Mouse (Mus musculus) skeletal muscle tissue, adult 2 months (tissue): Measurements from ENCODE around the gene Hhat.

Experiments
- DNase-seq: peaks from one replicate; pipeline ENCODE4 v3.0.0-alpha.2; 2012; ENCODE audit warnings: low read depth, low spot score

Hhat gene

DNA sequence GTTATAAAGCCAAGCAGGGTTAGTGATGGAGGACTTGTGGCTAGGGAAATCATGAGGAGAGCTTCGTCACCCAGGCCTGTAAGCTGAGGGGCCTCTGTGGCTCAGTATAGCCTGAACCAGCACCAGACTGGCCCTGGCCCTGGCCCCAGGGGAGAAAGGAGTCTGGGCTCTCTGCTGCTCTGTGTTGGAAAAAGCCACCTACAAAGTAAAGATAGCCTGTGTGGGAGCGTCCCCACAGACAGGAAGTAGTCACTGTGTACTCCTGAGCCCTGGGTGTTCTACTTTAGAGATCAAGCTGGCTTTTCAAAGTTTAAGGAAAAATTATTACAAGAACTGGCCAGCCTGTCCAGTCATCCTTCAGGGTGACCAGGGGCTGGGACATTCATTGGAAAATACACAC lies 273.5 kb downstream of the Hhat start:
- DNase-seq: no peak

DNA sequence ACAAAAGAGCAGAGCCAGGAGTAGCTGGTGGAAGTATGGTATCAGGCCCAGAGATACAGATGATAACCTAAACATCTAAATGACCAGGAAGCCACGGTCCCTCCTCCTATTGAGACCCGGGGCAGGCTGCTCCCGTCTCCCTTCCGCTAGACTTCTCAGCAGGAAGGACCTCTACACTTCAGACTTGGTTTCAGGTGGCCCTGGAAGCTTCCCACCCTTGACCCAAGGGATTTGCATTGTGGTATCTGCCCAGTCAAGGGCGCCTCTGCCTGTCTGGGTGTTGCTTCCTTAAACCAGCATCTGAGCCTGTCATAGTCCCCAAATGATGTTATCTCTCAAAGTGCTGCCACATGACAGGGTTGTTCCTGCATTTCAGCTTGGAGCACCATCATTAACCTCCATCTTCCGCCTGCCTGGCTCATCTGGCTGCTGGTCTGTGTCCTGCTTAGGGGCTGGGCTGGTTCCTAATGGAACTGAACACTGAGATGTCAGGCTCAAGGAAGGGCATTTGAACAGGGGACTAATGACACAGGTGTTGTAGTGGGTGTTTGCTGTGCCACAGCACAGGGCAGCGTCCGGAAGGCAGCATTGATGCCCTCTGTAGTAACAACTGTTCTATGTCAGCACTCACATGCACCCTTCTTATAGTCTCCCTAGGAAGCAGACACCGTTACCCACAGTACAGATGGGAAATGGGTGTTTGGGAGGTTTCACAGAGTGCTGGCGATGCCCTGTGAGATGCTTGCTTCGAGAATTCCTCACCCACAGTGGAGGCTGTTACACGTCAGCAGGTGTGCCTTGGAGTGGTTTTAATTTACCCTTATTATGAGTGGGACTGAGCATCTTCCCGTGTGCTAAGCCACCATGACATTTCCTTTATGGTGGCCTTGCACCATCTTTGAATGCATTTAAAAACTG lies 280.9 kb downstream of the Hhat start:
- DNase-seq: no peak

DNA sequence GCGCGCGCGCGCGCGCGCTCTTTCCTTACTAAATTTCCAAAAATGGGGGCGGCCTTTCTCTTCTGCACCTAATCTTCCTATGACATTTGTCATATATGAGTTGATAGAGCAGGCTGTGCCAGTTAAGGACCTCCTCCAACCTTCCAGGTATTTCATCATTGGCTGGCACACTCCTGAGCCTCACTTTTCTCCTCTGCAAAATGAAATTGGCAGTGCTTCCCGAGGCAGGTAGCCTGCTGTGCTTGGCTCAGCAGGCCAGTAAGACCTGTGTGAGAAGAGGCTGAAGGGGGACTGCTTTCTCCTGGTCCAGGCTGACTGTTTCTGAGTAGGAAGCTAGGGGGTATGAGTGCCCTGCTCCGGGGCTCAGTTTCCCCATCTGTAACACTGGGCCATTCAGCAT lies 283.5 kb downstream of the Hhat start:
- no peak for DNase-seq

DNA sequence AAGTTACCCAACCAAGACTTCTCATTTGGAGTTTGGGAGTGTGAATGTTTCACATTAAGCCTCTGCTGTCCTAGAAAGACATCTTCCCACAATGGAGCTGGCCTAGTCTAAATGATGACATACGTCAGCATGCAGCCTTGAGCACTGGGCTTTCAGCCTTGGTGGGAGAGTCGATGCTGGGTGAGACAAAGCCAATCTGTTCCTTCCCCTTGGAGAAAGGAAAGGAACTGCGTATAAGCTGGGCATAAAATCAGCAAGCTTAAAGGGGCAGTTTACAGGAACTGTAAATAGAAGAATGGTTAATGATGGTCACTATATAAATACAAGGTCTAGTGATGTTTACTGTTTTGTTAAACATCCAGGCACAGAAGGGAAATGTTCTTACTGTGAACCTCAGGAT lies 286.0 kb downstream of the Hhat start:
- DNase-seq: no peak

DNA sequence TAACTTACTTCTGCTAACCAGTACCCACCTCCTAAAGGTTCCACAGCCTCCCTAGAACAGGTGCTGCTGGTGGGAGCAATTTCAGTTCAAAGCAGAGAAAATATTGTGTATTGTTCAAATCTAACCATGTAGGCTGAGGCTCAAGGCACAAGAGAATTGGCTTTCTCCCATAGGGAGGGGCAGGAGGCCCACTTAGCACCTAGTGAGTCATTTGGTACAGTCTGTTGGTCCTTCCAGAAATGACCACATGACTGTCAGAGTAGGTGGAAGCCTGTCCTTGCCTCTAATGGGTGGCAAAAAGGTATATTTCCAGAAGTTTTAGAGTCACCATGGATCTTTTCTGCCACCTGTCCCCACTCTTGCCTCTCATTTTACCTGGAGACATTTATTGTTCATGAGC lies 289.6 kb downstream of the Hhat start:
- DNase-seq: no peak

DNA sequence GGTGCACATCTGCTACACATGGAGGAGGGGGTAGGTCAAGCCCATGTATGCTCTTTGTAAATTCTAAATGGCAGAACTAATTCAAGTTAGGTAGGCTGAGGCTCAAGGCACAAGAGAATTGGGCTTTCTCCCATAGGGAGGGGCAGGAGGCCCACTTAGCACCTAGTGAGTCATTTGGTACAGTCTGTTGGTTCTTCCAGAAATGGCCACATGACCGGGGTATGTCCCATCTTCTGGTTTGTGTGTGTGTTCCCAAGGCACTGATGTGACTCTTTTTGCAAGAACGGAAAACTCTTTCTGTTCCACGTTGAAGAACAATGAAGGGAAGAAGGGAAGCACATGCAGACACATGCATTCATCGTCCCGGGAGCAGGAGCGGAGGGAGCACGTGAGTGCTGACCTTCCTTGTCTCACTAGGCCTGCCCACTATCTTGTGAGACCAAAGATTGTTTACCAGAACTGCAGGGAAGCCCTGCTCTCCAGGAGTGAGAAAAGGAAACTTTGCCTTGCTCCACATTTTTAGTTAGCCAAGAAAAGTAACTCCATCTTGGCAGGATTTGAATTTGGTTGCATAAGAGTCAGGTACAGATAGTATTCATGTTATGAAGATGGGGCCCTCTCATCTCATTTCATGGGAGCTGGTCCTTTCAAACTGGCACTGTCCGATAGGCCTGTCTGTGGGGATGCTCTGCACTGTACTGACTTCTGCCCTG lies 290.8 kb downstream of the Hhat start:
- no peak for DNase-seq

DNA sequence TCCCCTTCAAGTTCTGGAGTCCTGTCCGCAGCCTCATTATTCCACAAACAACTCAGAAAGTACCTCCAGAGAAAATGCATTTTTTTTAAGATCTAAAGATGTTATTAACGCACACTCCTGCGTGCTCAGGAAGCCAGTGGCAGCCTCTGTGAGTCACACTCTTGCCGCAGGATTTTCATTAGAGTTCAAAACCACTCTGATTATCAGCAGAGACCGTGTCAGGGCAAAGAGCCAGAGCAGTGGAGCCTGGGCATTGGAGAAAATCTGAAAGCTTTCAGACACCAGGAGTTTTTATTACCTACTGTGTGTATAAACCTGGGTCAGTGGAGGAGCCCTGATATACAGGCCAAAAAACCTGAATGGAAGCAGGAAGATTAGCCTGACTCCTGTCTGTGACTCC lies 292.8 kb downstream of the Hhat start:
- DNase-seq: no peak

DNA sequence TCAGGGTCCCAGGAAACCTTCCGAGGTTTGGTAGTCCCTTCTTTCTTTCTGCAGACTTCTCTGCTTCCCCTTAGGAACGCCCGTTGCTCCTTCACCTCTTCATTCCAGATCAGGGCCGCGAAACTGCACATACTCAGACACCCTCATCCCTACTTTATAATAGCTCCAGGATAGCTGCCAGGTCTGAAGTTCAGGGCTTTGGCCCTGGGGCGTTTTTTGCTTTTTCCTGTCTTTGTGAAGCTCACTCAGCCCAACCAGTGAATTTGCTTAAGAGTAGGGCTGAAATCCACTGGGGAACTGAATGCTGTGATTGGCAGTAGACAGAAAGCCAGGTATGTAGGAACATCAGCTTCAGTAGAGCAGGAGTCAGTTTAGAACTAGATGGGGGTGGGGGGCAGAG lies 293.5 kb downstream of the Hhat start:
- no peak for DNase-seq

DNA sequence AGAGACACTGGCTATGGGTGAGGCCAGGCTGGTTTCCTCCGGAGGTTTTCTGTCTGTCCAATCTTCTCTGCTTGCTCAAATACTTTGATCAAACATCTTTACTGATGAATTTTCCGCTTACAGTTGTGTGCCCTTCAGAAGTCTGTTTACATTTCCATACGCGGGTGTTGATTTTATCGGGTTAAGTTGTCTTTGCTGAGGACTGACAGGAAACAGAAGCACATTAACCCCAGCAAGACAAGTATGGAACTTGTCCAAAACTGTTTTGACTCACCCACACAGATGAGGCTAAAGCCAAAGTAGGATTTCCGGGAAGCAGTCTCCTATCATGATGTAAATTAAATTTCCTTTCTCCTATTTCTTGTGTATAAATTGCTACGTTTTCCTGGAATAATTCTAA lies 294.3 kb downstream of the Hhat start:
- no peak for DNase-seq

DNA sequence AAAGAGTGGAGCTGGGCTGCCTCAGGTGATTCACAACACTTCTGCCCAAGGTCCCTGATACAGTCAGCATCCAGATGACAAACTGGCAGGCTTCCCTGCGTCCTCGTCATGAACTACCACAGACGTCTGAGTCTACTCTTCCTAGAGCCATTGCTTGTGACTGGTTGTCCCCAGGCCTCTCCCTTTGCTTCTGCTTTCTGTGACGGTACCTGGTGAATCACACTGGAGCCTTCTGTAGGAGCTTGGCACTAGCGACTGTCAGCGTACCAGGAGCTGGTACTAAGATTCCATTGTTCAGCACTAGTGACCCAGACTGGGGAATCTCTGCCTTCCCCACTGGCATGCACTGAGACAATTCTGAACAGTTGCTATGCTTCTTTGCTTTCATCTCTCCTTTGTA lies 297.9 kb downstream of the Hhat start:
- no peak for DNase-seq

DNA sequence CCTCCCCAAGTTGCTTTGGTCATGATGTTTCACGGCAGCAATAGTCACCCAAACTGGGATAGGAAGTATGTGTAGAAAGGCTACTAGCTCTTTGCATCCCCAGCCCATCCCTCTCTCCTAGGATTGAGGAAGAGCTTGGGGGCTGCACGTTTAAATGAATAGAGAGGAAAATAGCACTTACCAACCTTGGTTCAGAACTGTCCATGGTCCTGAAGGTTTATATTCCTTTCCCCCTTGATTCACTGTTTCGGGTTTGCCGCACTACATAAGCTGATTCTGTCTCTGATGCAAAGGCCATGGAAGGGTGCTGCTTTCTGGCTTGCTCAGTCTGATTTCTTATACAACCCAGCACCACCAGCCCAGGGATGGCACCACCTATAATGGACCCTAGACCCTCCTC lies 298.7 kb downstream of the Hhat start:
- no peak for DNase-seq

DNA sequence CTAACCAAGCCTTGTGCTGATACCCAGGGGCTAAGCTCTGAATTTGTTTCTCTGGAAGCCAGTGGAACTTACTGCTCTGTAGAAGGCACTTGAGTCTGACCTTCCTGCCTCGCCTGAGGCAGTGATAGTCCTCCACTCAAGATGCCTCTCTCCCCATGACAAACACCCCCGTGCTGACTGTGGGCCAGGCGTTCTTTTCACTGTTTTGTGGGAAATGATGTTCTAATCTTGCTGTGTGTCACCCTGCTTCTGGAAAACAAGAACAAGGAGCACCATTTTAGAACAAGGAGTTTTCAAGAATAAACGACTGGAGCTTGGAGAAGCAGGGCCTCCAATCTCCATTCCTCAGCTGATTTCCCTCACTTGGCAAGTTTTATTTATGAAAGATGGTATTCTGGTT lies 307.3 kb downstream of the Hhat start:
- DNase-seq: no peak

DNA sequence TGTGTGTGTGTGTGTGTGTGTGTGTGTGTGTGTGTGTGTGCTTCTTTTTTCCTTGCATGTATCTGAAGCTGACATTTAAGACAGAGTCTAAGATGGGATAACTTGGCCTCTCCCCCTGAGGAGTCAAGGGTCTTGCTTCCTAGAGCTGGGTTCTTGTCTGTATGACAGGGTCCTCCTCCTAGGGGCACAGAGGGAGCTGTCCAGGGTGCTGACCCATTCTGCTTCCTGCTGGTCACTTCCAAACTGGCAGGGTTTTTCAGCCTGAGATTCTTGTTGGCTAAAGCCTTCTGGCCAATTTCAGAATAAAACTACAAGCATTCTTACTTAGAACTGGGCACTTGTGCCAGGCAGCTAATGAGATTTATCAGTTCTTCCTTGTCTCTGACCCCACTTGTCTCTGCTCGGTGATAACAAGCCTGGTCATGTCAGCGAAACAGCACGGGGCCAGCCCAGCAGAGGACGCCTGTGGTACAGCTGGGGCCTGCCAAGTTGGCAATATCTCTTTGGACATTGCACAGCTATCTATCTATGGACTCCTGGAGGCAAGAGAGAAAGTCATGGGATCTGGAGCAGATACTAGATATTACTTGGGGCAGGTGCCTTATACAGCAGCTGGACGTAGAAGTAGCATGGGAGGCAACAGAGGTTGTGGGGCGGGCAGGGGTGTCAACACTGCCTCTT lies 313.4 kb downstream of the Hhat start:
- no peak for DNase-seq

DNA sequence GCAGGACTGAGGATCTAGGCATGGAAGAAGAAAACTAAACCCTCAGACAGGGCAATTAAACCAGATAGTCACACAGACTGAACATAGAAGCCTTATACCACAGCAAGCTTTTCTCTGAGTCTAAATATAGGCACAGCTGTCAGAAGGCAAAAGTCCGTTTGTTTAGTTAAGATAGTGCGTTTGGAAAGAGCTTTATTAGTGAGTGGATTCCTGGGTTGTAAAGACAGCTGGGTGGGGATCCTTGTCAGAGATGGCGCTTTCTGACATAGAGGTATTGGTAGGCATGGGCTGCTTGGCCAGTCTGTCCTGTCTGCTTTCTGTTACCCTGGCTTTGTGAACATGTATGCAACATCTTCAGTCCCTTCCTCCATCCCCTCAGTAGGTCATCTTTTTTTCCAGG lies 314.0 kb downstream of the Hhat start:
- no peak for DNase-seq

DNA sequence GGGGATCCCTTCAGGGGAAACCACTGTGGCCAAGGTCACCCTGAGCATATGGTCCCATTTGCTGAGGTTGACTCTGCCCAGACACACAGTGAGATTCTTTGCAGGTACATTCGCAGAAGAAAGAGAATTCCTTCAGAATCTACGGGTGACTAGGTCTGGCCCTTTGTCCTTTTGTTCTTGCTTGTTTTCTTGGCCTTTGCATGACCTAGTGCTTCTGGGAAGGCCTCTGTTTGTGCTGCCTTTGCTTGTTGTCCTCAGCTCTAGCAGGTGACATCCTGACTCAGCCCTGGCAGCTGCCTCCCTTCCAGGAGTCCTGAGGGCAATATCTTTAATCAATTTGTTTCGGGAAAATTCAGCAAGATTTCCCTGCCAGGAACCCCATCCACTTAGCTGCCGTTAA lies 316.0 kb downstream of the Hhat start:
- no peak for DNase-seq

DNA sequence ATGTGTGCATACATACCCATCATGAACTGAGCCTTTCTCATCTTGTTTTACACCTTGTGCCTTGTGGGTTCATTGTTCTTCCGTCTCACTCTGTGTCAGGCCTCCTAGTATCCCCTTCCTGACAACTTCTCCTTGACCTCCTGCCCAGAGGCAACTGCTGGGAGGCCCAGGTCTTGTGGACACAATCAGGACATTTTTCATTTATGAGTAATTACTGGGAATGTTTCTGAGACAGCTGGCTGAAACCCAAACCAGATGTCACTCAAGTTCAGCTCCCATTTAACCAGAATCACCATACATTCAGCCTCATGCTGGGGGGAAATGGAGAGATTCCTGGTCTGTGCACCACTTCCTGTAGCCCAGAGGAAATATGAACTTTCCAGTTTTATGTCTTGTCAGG lies 316.5 kb downstream of the Hhat start:
- no peak for DNase-seq

DNA sequence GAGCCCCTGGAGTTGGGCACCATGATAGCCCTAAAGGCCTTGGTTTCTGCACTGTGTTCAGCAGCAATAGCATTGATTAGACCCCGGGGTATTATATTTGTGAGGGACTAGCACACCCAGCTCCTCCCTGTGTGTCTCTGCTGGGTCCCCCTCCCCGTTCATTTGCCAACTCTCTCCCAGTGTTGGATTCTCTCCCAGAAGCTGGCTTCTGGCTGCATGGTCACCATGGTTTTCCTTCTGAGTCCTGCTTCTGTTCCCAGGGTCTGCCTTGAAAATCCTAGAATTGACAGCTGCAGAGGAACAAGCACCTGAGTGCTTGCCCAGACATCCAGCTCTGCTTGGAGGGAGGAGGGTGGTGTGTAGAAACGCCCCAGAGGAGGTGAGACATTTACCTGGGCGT lies 319.3 kb downstream of the Hhat start:
- no peak for DNase-seq

DNA sequence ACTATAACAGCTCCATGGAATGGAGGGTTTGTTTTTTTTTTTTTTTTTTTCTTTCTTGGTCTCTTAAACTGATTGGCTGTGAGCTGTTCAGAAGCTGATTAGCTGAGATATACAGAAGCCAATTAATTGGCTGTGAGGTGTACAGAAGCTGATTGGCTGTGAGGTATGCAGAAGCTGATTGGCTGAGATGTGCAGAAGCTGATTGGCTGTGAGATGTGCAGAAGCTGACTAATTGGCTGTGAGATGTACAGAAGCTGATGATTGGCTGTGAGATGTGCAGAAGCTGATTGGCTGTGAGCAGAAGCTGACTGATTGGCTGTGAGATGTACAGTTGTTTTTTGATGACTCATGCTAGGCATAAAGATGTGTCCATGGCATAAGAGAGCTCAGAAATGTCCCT lies 320.6 kb downstream of the Hhat start:
- DNase-seq: no peak

DNA sequence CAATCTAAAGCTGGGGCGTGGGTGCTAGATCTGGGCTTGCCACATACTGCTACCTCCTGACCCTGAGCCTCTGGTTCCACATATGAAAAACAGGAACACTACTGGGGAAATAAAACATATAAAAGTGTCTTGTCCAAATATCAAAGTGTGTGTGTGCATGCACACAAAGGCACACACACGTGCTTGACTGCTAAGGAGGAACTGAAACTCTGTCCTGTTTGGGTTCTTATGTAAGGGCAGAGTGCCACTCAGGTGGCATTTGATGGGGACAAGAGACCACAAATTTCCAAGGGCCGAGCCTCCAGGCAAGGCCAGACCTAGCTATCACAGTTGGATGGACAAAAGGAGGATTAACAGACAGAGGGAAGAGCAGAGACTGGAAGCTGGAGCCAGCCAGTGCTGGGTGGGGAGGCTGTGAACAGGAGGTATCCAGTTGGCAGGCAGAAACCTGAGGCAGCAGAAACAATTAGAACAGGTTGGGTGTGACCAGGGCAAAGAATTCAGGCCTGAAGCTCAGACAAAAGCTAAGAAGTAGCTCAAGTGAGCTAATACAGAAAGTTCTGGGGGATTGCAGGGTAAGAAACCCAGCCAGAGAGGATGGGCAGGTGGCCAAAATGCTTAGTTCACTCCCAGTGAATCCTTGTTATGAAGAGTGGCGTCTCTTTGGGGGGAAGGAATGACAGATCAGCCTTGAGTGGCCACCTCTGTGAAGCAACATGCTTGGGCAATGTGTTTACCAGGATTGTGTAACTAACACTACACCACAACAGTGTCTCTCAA lies 321.3 kb downstream of the Hhat start:
- DNase-seq: no peak

DNA sequence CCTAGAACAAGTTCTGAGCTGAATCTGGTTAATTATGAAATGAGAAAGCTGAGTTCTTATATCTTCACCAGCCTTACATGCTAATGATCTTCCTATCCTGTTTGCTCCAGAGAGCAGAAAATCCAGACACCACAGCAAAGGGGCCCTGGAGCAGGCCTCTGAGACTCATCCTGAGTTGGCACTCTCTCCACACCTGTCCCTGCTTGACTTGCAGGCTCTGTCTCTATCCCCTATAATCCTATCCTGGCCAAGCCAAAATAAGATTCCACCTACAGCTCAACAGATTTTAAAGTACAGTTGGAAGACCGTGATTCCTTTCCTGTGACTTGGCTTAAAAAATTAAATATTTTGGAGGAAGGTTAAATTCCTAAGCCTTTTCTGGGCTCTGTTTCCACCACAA lies 322.5 kb downstream of the Hhat start:
- no peak for DNase-seq

DNA sequence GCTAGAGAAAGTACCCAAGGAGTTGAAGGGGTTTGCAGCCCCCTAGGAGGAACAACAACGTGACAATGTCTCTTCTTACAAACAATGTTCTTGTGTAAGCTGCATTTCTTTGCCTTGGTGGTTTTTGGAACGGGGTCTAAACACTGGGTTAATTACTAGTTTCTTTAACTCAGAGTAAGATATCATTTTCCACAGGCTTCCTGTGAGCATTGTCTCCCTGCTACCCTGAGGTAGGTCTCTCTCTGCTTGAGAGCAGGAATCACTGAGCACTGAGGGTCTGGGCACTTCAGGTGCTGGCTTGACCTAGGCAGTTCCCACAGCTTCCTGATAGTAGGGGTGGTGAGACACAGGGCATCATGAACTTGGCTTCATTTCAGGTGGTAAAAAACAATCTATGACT lies 323.4 kb downstream of the Hhat start:
- no peak for DNase-seq
